Mouse (Mus musculus) CH12F3 (cell line): Measurements from ENCODE around the gene Mbip.

Source experiments
- in situ Hi-C: fragments of 300-500 bp; cut with MboI; formaldehyde crosslinking; loops from 2 replicates; pipeline ENCODE4 v1.14.3; 2020; ENCODE audit warnings: low sequenced_read_pairs

The Mbip gene

GRCm38 (mm10) chr12:56345367-56346089 lies at the start of gene Mbip:
Mbip (minus strand) TSS chr12:56345894.
- in situ Hi-C loops = no loop called here

GRCm38 (mm10) chr12:56387647-56388205 lies 42.0 kb upstream of the Mbip start:
- in situ Hi-C loops = no loop called here

GRCm38 (mm10) chr12:56386955-56387646 lies 41.4 kb upstream of the Mbip start:
- in situ Hi-C loops = no loop called here

GRCm38 (mm10) chr12:56344771-56345314 lies 851 bp downstream of the Mbip start:
- in situ Hi-C loops = no loop called here

GRCm38 (mm10) chr12:56339295-56340056 lies 6.2 kb downstream of the Mbip start:
- in situ Hi-C loops = no loop called here

- in situ Hi-C loops = no loop called here
Measured at GRCm38 (mm10) chr12:56333461-56333860, 12.2 kb downstream of the Mbip start.

- in situ Hi-C loops = no loop called here
Measured at GRCm38 (mm10) chr12:56332475-56332874, 13.2 kb downstream of the Mbip start.

- in situ Hi-C loops = no loop called here
Measured at GRCm38 (mm10) chr12:56327448-56327998, 18.2 kb downstream of the Mbip start.

- in situ Hi-C loops = no loop called here
Measured at GRCm38 (mm10) chr12:56325851-56326250, 19.8 kb downstream of the Mbip start.

- in situ Hi-C loops = no loop called here
Measured at GRCm38 (mm10) chr12:56318941-56319340, 26.8 kb downstream of the Mbip start.

- in situ Hi-C loops = no loop called here
Measured at GRCm38 (mm10) chr12:56318059-56318458, 27.6 kb downstream of the Mbip start.

- in situ Hi-C loops = no loop called here
Measured at GRCm38 (mm10) chr12:56305758-56306157, 39.9 kb downstream of the Mbip start.

GRCm38 (mm10) chr12:56302321-56303017 lies 43.2 kb downstream of the Mbip start:
- in situ Hi-C loops = no loop called here

- in situ Hi-C loops = no loop called here
Measured at GRCm38 (mm10) chr12:56301487-56302293, 44.0 kb downstream of the Mbip start.

- in situ Hi-C loops = no loop called here
Measured at GRCm38 (mm10) chr12:56299610-56300009, 46.1 kb downstream of the Mbip start.

- in situ Hi-C loops = no loop called here
Measured at GRCm38 (mm10) chr12:56298919-56299318, 46.8 kb downstream of the Mbip start.

- in situ Hi-C loops = no loop called here
Measured at GRCm38 (mm10) chr12:56297921-56298830, 47.5 kb downstream of the Mbip start.

GRCm38 (mm10) chr12:56297099-56297498 lies 48.6 kb downstream of the Mbip start:
- in situ Hi-C loops = no loop called here
